Mouse (Mus musculus) limb, embryonic 14.5 days (tissue): Measurements from ENCODE around the gene Zfp65. TPM values are rescaled to one million over a fixed set of nuclear protein-coding genes. Genes with fewer than 3 reads are reported as not detected.

Experiments used
- ATAC-seq: fragments of 200-750 bp; cut with Nextera tagmentation; 2 replicates; pipeline ENCODE4 v1.8.0; 2017; ENCODE audit warnings: low read depth, moderate number of reproducible peaks, moderate TSS enrichment; ENCODE audit not compliant: low FRiP score
- DNase-seq: peaks from one replicate; pipeline ENCODE4 v3.0.0-alpha.2; 2015; ENCODE audit warnings: low spot score
- H3K27ac ChIP-seq: fragments of 300-500 bp; sonication (generic); replicated peaks from 2 replicates; pipeline ENCODE4 v1.5.1; 2014; ENCODE audit warnings: low read depth, mild to moderate bottlenecking, low read length, moderate library complexity, mixed read lengths
- H3K27me3 ChIP-seq: fragments of 300-500 bp; sonication (generic); 2 replicates; pipeline ENCODE4 v1.6.1; 2014; ENCODE audit warnings: low read length, mixed read lengths; ENCODE audit not compliant: control insufficient read depth, insufficient read depth
- H3K36me3 ChIP-seq: fragments of 300-500 bp; sonication (generic); 2 replicates; pipeline ENCODE4 v1.6.1; 2014; ENCODE audit warnings: mild to moderate bottlenecking, low read length, moderate library complexity, mixed read lengths; ENCODE audit not compliant: control insufficient read depth, insufficient read depth
- H3K4me1 ChIP-seq: fragments of 300-500 bp; sonication (generic); 2 replicates; pipeline ENCODE4 v1.6.1; 2014; ENCODE audit warnings: antibody characterized with exemption, low read length, mixed read lengths; ENCODE audit not compliant: control insufficient read depth, insufficient read depth
- H3K4me2 ChIP-seq: fragments of 300-500 bp; sonication (generic); replicated peaks from 2 replicates; pipeline ENCODE4 v1.6.1; 2014; ENCODE audit warnings: low read depth, mild to moderate bottlenecking, low read length, moderate library complexity; ENCODE audit not compliant: severe bottlenecking
- H3K4me3 ChIP-seq: fragments of 300-500 bp; sonication (generic); replicated peaks from 2 replicates; pipeline ENCODE4 v1.5.1; 2014; ENCODE audit warnings: low read length
- H3K9ac ChIP-seq: fragments of 300-500 bp; sonication (generic); 2 replicates; pipeline ENCODE4 v1.6.1; 2014; ENCODE audit warnings: mild to moderate bottlenecking, low read depth, low read length, moderate library complexity; ENCODE audit not compliant: severe bottlenecking
- H3K9me3 ChIP-seq: fragments of 300-500 bp; sonication (generic); 2 replicates; pipeline ENCODE4 v1.6.1; 2016; ENCODE audit warnings: low read length; ENCODE audit not compliant: control insufficient read depth
- POLR2A ChIP-seq: fragments of 200-500 bp; IDR thresholded peaks from 2 replicates; pipeline ENCODE4 v1.8.0; 2012; ENCODE audit warnings: inconsistent platforms, mild to moderate bottlenecking, moderate library complexity, borderline replicate concordance; ENCODE audit not compliant: insufficient read depth, insufficient read length; ENCODE audit errors: extremely low read depth
- WGBS: fragments of 180-500 bp; shearing (Covaris S2); extraction: QIAGEN DNeasy Blood & Tissue Kit; methylation state at CpG from one replicate; pipeline ENCODE4 v1.1.7; 2014; 5-methylcytosine and 5-hydroxymethylcytosine counted together
- polyA plus RNA-seq, 2 experiments: library from polyadenylated mRNA; depleted of rRNA in 1 of 2; stranded (reverse) in 1 of 2; unstranded in 1 of 2; fragments of >200 nt; fragmentation: Nextera tagmentation in 1 of 2; extraction: Ambion mirVana in 1 of 2; gene quantifications; 2 replicates each; pipeline versions ENCODE4 v1.2.1 to v1.2.3; 2012 to 2014

Gene Zfp65
- polyA plus RNA-seq, 2 experiments, result 2.8 to 6.1 TPM

GRCm38 (mm10) chr13:67674902-67675301 lies 54.1 kb downstream of the Zfp65 start:
- H3K4me1 ChIP-seq, result no peaks in the 10 kb centered on the region
- H3K36me3 ChIP-seq, result peaks cover 4% of the 10 kb centered on the region; the same call in 1 of the 2 replicates
- H3K9me3 ChIP-seq, result no peaks in the 10 kb centered on the region
- ATAC-seq, result no peak
- no peak overlapping the region for H3K4me2 ChIP-seq
- H3K27me3 ChIP-seq, result no peaks in the 10 kb centered on the region
- no peak for TF ChIP-seq POLR2A
- no peak overlapping the region for H3K4me3 ChIP-seq
- WGBS, result 91% methylated on average over 2 of the region's 2 CpGs
- no peak overlapping the region for H3K9ac ChIP-seq
- no peak overlapping the region for H3K27ac ChIP-seq
- no peak for DNase-seq

Other genes starting within 250 kb of the Zfp65 start
- gene Zfp874b, start 244.9 kb downstream of the Zfp65 start, polyA plus RNA-seq (2012; rRNA removed), result 3.9 and 4.3 TPM in 2 replicates
- 2.6 and 3.3 TPM in 2 replicates for gene Zfp874b, start 244.9 kb downstream of the Zfp65 start, polyA plus RNA-seq (2014; fragmentation: Nextera tagmentation; extraction: Ambion mirVana)
- gene Zfp58, start 228.6 kb downstream of the Zfp65 start, polyA plus RNA-seq (2012; rRNA removed), result 4.9 and 7.7 TPM in 2 replicates
- gene Zfp58, start 228.6 kb downstream of the Zfp65 start, polyA plus RNA-seq (2014; fragmentation: Nextera tagmentation; extraction: Ambion mirVana), result 15.1 and 15.3 TPM in 2 replicates
- not detected in 2 replicates for gene Gm26965, start 203.0 kb downstream of the Zfp65 start, polyA plus RNA-seq (2012; rRNA removed)
- not detected in 2 replicates for gene Gm26965, start 203.0 kb downstream of the Zfp65 start, polyA plus RNA-seq (2014; fragmentation: Nextera tagmentation; extraction: Ambion mirVana)
- gene Zfp87, start 203.0 kb downstream of the Zfp65 start, polyA plus RNA-seq (2012; rRNA removed), result 15.3 and 15.4 TPM in 2 replicates
- 26.7 and 27.0 TPM in 2 replicates for gene Zfp87, start 203.0 kb downstream of the Zfp65 start, polyA plus RNA-seq (2014; fragmentation: Nextera tagmentation; extraction: Ambion mirVana)
- gene Zfp748, start 175.3 kb downstream of the Zfp65 start, polyA plus RNA-seq (2012; rRNA removed), result 6.3 and 8.0 TPM in 2 replicates
- gene Zfp748, start 175.3 kb downstream of the Zfp65 start, polyA plus RNA-seq (2014; fragmentation: Nextera tagmentation; extraction: Ambion mirVana), result 12.9 and 16.1 TPM in 2 replicates
- gene Zfp729b, start 119.5 kb downstream of the Zfp65 start, polyA plus RNA-seq (2012; rRNA removed), result 2.1 and 3.0 TPM in 2 replicates
- gene Zfp729b, start 119.5 kb downstream of the Zfp65 start, polyA plus RNA-seq (2014; fragmentation: Nextera tagmentation; extraction: Ambion mirVana), result 5.2 and 6.1 TPM in 2 replicates
- gene Gm49345, start 91.4 kb downstream of the Zfp65 start, polyA plus RNA-seq (2012; rRNA removed), result not detected in 2 replicates
- gene Gm49345, start 91.4 kb downstream of the Zfp65 start, polyA plus RNA-seq (2014; fragmentation: Nextera tagmentation; extraction: Ambion mirVana), result not detected in 2 replicates
- gene Zfp729a, start 91.4 kb downstream of the Zfp65 start, polyA plus RNA-seq (2012; rRNA removed), result 2.9 and 3.5 TPM in 2 replicates
- gene Zfp729a, start 91.4 kb downstream of the Zfp65 start, polyA plus RNA-seq (2014; fragmentation: Nextera tagmentation; extraction: Ambion mirVana), result 5.1 and 5.4 TPM in 2 replicates
- gene Zfp738, start 42.1 kb downstream of the Zfp65 start, polyA plus RNA-seq (2012; rRNA removed), result 9.8 and 10.3 TPM in 2 replicates
- gene Zfp738, start 42.1 kb downstream of the Zfp65 start, polyA plus RNA-seq (2014; fragmentation: Nextera tagmentation; extraction: Ambion mirVana), result 11.5 and 11.8 TPM in 2 replicates
- 2.9 and 3.8 TPM in 2 replicates for gene Zfp85, start 26.1 kb upstream of the Zfp65 start, polyA plus RNA-seq (2012; rRNA removed)
- gene Zfp85, start 26.1 kb upstream of the Zfp65 start, polyA plus RNA-seq (2014; fragmentation: Nextera tagmentation; extraction: Ambion mirVana), result 3.8 and 6.3 TPM in 2 replicates
- gene Zfp493, start 50.5 kb upstream of the Zfp65 start, polyA plus RNA-seq (2012; rRNA removed), result 2.5 and 2.6 TPM in 2 replicates
- gene Zfp493, start 50.5 kb upstream of the Zfp65 start, polyA plus RNA-seq (2014; fragmentation: Nextera tagmentation; extraction: Ambion mirVana), result 2.2 and 2.5 TPM in 2 replicates
- 3.4 and 4.1 TPM in 2 replicates for gene Zfp273, start 84.6 kb upstream of the Zfp65 start, polyA plus RNA-seq (2012; rRNA removed)
- gene Zfp273, start 84.6 kb upstream of the Zfp65 start, polyA plus RNA-seq (2014; fragmentation: Nextera tagmentation; extraction: Ambion mirVana), result 6.9 and 7.6 TPM in 2 replicates
- gene Gm10037, start 101.9 kb upstream of the Zfp65 start, polyA plus RNA-seq (2012; rRNA removed), result 5.0 TPM in 2 replicates
- 3.0 and 3.7 TPM in 2 replicates for gene Gm10037, start 101.9 kb upstream of the Zfp65 start, polyA plus RNA-seq (2014; fragmentation: Nextera tagmentation; extraction: Ambion mirVana)
- not detected in 2 replicates for gene BC048507, start 134.2 kb upstream of the Zfp65 start, polyA plus RNA-seq (2012; rRNA removed)
- gene BC048507, start 134.2 kb upstream of the Zfp65 start, polyA plus RNA-seq (2014; fragmentation: Nextera tagmentation; extraction: Ambion mirVana), result not detected in 2 replicates